Mouse (Mus musculus) myocyte (in vitro differentiated cells): ENCODE measurements at regions not wholly inside any gene's neighbourhood (a gene's known extent, or its start where the extent isn't known, plus 50 kb on each side); places are given as distances from the start of the nearest gene placed in this dataset.

ENCODE experiments used
- CEBPB ChIP-seq: IDR thresholded peaks from 2 replicates; pipeline ENCODE4 v1.6.1; 2011; ENCODE audit warnings: mild to moderate bottlenecking, moderate library complexity; ENCODE audit not compliant: poor library complexity, insufficient read depth, severe bottlenecking
- E2F4 ChIP-seq: IDR thresholded peaks from one replicate; pipeline ENCODE4 v1.6.1; 2011; ENCODE audit warnings: mild to moderate bottlenecking, control low read depth, moderate library complexity; ENCODE audit not compliant: insufficient read depth
- MAX ChIP-seq: IDR thresholded peaks from one replicate; pipeline ENCODE4 v1.6.1; 2011; ENCODE audit warnings: low read depth, mild to moderate bottlenecking, control low read depth
- MYOD1 ChIP-seq, 3 experiments: IDR thresholded peaks; one replicate each; pipeline ENCODE4 v1.6.1; 2011; ENCODE audit warnings: control low read depth in 2 of 3, low read depth in 2 of 3, mild to moderate bottlenecking in 2 of 3, moderate library complexity in 1 of 3; ENCODE audit not compliant: insufficient read length in 2 of 3, control insufficient read depth in 1 of 3
- MYOG ChIP-seq, 3 experiments: IDR thresholded peaks; one replicate each; pipeline ENCODE4 v1.6.1; 2011; ENCODE audit warnings: control low read depth in 2 of 3, low read depth in 2 of 3, mild to moderate bottlenecking in 2 of 3; ENCODE audit not compliant: insufficient read length in 2 of 3, control insufficient read depth in 1 of 3, insufficient read depth in 1 of 3
- POLR2A ChIP-seq: IDR thresholded peaks from one replicate; pipeline ENCODE4 v1.6.1; 2011; ENCODE audit warnings: low read depth, mild to moderate bottlenecking, control low read depth, moderate library complexity; ENCODE audit not compliant: insufficient read length
- POLR2AphosphoS2 ChIP-seq: IDR thresholded peaks from one replicate; pipeline ENCODE4 v1.6.1; 2011; ENCODE audit warnings: low read depth, control low read depth; ENCODE audit not compliant: insufficient read length
- REST ChIP-seq: IDR thresholded peaks from one replicate; pipeline ENCODE4 v1.6.1; 2011; ENCODE audit warnings: mild to moderate bottlenecking, control low read depth, moderate library complexity; ENCODE audit not compliant: insufficient read depth, insufficient read length
- SRF ChIP-seq: IDR thresholded peaks from one replicate; pipeline ENCODE4 v1.6.1; 2011; ENCODE audit warnings: low read depth; ENCODE audit not compliant: control insufficient read depth, insufficient read length
- TCF12 ChIP-seq: IDR thresholded peaks from one replicate; pipeline ENCODE4 v1.6.1; 2011; ENCODE audit warnings: mild to moderate bottlenecking, control low read depth; ENCODE audit not compliant: poor library complexity, insufficient read depth, severe bottlenecking
- TCF3 ChIP-seq: IDR thresholded peaks from one replicate; pipeline ENCODE4 v1.6.1; 2011; ENCODE audit warnings: low read depth, control low read depth; ENCODE audit not compliant: insufficient read length
- USF1 ChIP-seq: IDR thresholded peaks from one replicate; pipeline ENCODE4 v1.6.1; 2011; ENCODE audit warnings: low read depth, mild to moderate bottlenecking, control low read depth, moderate library complexity

GRCm38 (mm10) chr13:69954171-69954570, 152.0 kb downstream of the Med10 start:
- no peak for TF ChIP-seq POLR2AphosphoS2
- no peak for TF ChIP-seq E2F4
- no peak for TF ChIP-seq MYOD1 (IDR thresholded peaks at IDR 0.05; ENCODE audit: control insufficient read depth in 1 of 3, insufficient read length in 2 of 3, low read depth in 2 of 3)
- TF ChIP-seq POLR2A: no peak
- TF ChIP-seq TCF12: no peak
- no peak for TF ChIP-seq MYOG (IDR thresholded peaks at IDR 0.05; ENCODE audit: control insufficient read depth in 1 of 3, insufficient read depth in 1 of 3, insufficient read length in 2 of 3, low read depth in 2 of 3)
- TF ChIP-seq MAX: no peak
- TF ChIP-seq USF1: no peak
- TF ChIP-seq TCF3: no peak
- no peak for TF ChIP-seq CEBPB
- no peak for TF ChIP-seq SRF
- TF ChIP-seq REST: no peak
